Mouse (Mus musculus) liver (tissue): ENCODE results near the gene Gm8362.
"Not testable (repeated sequence)": the region's sequence is repeated elsewhere in the genome, so short reads cannot be mapped to it uniquely, and the experiment has no call there.

ENCODE experiments used
- DNase-seq: peaks from one replicate; pipeline ENCODE4 v3.0.0-alpha.2; 2020; ENCODE audit warnings: mixed read lengths

Gene Gm8362

DNA sequence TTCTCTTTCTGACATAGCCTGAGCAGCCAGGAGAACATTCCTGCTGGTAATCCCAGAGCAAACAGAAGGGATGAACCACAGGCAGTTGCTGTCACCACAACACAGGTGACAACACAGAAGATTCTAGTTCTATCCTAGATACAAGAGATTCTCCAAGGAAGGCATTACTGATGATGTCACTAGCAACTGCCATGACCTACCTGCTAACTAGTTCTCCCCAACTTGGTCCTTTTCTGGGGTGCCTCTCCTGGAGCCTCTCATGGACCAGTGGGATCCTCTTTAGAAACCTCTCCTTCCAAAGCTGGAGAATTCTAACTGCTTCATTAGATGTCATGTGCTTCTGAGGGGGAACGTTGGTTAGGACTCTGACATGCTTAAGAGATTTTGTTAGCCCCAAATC, at the start of gene Gm8362:
TSS of gene Gm8362 (minus strand) at position 101 of the 400 bp plus-strand sequence.
- DNase-seq: not testable (repeated sequence)

GRCm38 (mm10) chr14:6823297-6823696, 49.1 kb upstream of the Gm8362 start:
- not testable (repeated sequence) for DNase-seq

DNA sequence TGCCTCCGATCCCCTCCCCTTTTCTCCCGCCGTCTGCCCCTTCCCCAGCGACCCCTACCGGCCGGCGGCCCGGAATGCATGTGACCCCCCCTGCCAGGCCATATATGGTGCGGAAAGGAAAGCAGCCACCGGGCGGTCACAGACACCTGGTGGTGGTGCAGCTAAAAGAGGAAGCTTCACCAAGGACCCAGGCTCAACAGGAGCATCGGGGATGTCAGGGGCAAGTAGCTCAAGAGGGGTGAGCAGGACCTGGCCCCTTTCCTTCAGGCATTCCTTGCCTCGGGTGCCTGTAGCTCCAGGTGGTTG, 17.0 kb downstream of the Gm8362 start:
- not testable (repeated sequence) for DNase-seq

DNA sequence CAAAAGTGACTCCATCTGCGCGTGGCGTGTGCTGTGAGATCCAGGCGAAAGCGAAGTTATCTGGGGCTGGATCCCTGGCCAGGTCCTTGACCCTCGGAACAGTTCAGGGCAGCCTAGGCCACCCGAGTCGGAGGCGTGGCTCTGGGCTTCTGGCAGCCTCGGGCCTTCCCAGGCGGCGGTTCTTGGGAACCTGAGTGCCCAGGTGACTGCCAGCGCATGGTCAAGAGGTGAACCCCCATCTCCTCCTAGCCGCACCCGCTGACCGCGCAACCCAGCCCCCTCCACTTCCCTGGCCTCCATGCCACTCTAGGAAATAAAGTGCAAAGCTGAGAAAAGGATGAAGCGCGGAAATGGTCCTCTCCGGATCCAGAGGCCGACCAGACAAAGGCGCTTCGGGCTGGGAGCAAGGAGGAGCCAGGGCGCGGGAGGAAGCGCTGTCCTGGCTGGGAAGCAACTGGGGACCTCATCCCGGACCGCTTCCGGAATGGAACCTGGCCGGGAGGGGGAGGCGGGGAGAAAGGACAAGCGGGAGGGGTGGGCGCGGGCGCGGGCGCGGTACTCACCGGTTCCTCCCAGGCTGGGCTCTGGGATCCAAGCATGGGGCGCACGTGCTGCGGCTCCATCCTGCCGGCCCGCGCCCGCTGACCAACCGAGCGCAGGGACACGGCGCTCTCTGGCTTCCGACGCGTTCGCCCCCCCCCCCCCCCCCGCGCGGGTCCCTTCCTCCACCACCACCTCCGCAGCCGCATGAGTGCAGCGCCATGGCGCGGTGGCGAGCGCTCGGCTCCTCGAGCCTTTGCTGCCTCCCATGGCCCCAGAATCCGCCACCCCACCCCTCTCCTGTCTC, 17.6 kb downstream of the Gm8362 start:
- DNase-seq: not testable (repeated sequence)

- DNase-seq: not testable (repeated sequence)
These were observed 32.0 kb downstream of the Gm8362 start, which contains the start of gene Gm3636 for GRCm38 (mm10) chr14:6742232-6742631. Gene Gm3636 (minus strand): TSS chr14:6742332.

DNA sequence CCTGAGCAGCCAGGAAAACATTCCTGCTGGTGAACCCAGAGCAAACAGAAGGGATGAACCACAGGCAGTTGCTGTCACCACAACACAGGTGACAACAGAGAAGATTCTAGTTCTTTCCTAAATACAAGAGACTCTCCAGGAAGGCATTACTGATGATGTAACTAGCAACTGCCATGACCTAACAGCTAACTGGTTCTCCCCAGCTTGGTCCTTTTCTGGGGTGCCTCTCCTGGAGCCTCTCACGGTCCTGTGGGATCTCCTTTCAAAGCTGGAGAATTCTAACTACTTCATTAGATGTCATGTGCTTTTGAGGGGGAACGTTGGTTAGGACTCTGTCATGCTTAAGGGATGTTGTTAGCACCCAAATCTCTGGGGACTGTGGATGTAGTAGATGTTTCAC, 54.1 kb downstream of the Gm8362 start, which contains the start of gene Gm8050:
TSS of gene Gm8050 (minus strand) at position 101 of the 400 bp plus-strand sequence.
- not testable (repeated sequence) for DNase-seq
